Mouse (Mus musculus) skeletal muscle tissue, adult 2 months (tissue): ENCODE measurements around the gene AC124108.1.

Experiments used
- DNase-seq: peaks from one replicate; pipeline ENCODE4 v3.0.0-alpha.2; 2012; ENCODE audit warnings: low read depth, low spot score

The AC124108.1 gene

DNA sequence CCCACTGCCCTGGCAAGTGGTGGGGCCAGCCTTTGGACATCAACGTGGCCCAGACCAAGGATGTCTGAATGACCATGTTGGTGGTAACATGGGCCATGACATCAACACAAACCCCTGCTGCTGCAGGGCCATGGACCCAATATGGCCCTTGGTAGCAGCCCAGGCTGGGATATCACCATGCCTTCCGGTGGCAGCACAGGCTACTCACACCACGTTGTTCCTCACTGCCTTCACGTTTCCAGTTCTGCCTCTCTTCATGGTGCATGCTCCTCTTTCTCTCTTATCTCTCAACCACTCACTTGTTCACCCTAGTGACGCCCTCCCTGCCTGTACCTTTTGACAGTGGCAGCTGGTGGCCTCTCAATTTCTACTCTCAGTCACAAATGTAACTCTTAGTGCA lies 53.8 kb downstream of the AC124108.1 start:
- DNase-seq = no peak

DNA sequence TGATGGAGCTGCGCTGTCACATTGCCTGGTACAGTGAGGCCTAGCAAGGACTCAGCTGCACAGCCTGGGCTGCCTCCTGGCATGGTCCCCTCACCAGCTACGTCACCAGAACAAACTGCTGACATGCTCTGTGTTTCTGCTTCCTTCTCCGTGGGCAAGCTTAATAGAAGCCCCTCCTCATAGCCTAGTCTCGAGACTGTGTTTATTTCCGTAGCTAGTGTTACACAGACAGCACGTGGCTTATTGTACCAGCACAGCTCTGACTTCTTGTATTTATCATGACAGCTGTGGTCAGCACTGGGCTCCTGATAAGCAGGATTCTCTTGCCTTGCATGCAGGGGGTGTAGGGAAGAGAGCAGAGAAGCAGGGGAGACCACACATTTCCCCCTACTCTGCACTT lies 54.9 kb downstream of the AC124108.1 start:
- no peak for DNase-seq

DNA sequence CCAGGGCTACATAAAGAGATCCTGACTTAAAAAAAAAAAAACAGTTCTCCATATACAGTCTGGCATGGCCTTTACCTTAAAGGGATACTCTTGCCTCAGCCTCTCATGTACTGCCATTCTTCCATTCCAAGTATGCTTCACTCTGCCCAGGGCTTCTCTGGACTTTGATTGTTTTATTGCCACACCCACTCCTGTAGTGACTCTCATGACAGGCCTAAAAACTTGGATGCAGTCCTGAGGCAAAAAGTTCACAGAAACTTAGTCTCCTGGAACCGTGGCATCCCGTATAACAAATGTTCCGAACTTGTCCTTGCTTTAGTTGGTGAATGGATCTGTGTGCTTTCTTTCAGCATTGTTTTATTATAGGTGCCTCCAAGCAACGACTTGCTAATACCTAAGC lies 55.4 kb downstream of the AC124108.1 start:
- no peak for DNase-seq

DNA sequence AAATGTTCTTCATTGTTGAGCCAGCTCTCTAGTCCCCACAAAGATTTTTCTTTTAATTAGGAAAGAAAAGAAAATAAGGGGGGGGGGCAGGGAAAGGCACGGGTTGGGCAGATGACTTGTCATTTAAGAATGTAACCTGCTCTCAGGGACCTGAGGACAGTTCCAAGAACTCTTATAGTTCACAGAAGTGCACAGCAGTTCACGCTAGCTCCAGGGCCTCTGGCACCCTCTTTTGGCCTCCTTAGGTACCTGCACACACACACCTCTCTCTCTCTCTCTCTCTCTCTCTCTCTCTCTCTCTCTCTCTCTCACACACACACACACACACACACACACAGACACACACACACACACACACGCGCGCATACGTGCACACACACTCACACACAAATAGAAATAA lies 63.2 kb downstream of the AC124108.1 start:
- no peak for DNase-seq
